Mouse (Mus musculus) right cerebral cortex, postnatal 10 days (tissue): ENCODE measurements around the gene Edem1.
A peak's percentile ranks its signal among the peaks of the same experiment; 100 is the strongest.
"Not testable (repeated sequence)": the region's sequence is repeated elsewhere in the genome, so short reads cannot be mapped to it uniquely, and the experiment has no call there.

Experiments used
- DNase-seq, 2 experiments: peaks; one replicate each; pipeline ENCODE4 v3.0.0; 2021; ENCODE audit warnings: low spot score in 2 of 2

Gene Edem1

GRCm38 (mm10) chr6:108829386-108830370, 1.2 kb downstream of the Edem1 start:
- no peak for DNase-seq

GRCm38 (mm10) chr6:108832170-108832569, 3.7 kb downstream of the Edem1 start:
- DNase-seq: no peak

GRCm38 (mm10) chr6:108832989-108833388, 4.5 kb downstream of the Edem1 start:
- DNase-seq: no peak

- DNase-seq: no peak
These were observed 5.7 kb downstream of the Edem1 start for GRCm38 (mm10) chr6:108833963-108834697.

DNA sequence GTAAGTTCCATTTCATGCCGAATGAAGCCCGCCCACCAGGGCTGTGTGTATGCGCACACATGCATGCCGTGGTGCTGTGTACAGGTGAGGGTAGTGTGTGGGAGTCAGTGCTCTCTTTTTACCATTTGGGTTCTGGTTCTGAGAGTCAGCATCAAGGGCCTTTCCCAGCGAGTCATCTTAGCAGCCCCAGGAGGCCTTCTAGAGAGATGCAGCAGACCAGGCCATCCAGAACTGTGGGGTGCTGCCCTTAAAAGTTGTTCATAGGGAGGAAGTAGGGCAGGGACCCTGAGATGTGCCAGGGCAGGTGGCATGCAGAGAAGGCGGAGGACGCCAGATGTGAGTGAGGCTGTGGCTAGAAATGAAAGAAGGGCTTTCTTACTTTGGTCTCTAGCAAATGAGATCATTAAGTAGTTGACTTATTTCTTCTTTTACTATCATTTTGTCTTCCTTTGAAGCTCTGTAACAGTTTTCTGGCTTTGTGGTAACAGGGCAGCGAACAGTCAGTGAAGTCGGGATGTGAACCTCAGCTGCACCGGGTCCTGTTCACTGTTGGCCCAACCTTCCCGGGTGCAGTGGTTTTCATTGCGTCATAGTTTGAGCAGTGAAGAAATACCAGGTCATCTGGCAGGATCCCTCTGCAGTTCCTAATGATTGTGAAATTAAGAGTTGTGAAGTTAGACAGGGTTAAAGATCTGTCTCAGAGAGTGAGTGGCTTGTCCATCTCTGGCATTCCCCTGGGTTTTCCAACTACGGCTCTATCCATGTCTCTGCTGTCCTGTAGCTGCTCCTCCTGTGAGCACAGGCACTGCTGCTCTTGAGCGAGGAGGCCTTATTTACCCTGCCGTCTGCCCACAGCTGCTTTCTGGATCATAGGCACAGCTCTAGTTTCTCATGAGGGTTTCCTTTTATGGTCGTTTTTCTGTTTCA, 7.6 kb downstream of the Edem1 start:
- no peak for DNase-seq

- DNase-seq: no peak
These were observed 8.6 kb downstream of the Edem1 start for GRCm38 (mm10) chr6:108837081-108837480.

DNA sequence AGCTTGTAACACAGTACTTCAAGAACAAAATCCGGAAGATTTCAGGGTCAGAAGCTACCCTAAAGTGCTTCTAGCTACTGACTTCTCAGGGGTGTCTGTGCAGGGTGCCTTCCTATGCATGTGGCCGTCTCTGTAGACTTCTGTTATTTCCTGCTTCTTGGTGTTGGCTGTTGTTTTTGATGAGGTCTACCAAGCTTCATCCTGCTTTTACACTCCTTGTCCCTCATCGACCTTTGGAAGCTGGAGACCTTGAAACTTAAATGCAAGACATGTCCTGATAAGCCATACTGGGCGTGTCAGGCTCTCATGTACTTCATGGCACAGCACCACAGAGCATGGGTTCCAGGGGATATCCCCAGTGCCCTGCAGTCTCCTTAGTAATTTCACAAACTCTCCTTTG, 9.5 kb downstream of the Edem1 start:
- no peak for DNase-seq

GRCm38 (mm10) chr6:108839432-108839831, 11.0 kb downstream of the Edem1 start:
- no peak for DNase-seq

GRCm38 (mm10) chr6:108840861-108841640, 12.6 kb downstream of the Edem1 start:
- DNase-seq: peak in 1 of 2 experiments; percentile 9

DNA sequence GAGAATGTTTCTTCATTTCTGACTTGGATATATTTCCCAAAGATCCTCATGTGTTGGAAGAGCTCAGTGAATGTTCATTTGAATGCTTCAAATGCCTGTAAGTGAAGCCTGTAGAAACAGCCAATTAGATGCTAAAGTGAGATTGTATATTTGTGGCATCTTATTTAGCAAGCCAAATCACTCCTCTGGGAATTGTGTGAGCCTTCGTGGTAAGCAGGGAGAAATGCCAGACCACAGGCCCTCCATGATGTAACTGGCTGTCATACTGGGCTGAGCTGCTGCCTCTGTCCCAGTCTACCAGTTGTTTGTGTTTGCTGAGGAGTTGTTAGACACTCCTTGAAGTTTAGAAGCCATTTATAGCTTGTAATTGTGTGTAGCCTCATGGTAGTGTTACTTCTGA, 15.2 kb downstream of the Edem1 start:
- no peak for DNase-seq

DNA sequence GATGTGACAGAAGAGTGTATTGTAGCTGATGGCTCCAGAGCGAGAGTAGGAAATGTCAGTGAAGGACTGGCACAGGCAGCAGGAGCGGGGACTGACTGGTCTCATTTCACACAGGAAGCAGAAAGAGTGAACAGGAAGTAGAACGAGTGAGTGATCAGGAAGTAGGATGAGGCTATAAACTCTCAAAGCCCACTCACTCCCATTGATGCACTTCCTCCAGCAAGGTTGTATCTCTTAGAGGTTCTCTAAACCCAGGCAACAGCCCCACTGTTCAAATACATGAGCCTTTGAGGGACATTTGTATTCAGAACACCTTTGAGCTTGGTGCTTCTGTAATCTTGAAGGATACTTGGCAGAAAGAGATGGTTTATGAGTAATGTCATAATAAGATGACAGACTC, 15.7 kb downstream of the Edem1 start:
- DNase-seq: no peak

- DNase-seq: no peak
These were observed 16.3 kb downstream of the Edem1 start for GRCm38 (mm10) chr6:108844771-108845170.

- no peak for DNase-seq
These were observed 23.7 kb downstream of the Edem1 start for GRCm38 (mm10) chr6:108852088-108852670.

GRCm38 (mm10) chr6:108852986-108853385, 24.5 kb downstream of the Edem1 start:
- no peak for DNase-seq

DNA sequence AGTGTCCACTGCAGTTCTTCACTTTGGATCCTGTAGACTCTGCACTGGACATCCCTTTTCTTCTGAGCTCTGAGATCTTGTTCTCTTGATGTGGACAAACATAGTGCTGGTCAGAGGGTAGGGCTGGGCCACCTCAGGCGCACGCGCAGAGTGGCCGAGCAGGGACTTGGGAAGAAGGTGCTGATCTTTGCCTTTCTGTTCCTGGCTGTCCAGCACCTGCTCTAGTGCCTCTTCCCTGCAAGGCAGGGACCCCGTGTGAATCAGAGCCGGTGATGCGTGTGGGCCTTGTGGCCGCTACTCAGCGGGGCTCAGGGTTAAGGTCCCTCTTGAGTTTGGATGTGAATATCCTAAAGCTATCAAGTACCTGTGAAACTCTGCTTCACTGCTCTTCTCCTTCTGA, 30.1 kb downstream of the Edem1 start:
- no peak for DNase-seq

GRCm38 (mm10) chr6:108861226-108861625, 32.8 kb downstream of the Edem1 start:
- DNase-seq: no peak

DNA sequence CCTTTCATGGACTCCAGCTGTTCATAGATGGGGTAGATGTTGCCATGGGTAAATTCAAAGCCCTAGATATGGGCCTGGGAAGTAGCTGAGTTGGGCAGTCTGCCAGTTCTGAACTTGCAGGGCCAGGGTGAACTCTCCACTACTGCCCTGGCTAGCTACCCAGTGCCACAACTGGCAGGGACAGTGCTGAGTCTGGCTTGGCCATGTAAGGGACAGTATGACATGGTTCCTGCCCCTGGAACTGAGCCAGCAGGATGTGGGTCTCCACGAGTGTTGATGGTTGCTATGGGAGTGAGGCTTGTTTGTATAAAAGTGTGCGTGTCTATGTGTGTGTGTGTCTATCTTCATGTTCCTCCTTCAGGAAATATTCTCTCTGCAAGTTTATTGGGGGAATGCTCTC, 34.1 kb downstream of the Edem1 start:
- DNase-seq: peak in 1 of 2 experiments; percentile 44

DNA sequence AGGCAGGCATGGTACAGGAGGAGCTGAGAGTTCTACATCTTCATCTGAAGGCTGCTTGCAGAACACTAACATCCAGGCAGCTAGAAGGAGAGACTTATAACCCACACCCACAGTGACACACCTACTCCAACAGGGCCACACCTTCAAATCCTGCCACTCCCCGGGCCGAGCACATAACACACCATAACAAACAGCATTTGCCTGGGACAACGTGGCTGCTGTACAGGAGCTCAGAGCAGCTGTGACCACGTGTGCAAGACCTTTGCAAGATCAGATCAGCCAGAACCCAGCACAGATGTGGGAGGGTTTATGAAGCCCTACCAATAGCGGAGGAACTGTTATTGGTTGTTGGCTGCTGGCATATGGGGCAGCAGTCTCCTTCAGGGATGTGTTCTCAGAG, 37.9 kb downstream of the Edem1 start:
- DNase-seq: no peak

DNA sequence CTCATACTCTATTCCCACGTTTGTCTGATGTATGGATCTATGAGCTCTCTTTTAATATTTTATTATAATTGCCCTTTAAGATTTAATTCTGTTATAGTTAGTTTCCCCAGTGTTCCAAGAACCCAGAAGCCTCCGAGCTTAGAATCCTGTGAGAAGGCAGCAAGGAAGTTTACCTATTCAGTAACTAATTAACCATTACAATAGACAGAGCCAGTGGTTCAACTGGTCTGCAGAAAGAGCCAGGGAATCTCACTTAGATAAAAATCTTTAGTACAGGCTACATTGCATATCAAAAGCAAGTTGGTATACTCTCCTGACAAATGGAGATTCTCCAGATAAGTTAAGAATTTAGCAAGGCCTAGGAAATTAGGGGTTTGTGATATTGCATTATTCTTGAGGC, 40.6 kb downstream of the Edem1 start:
- DNase-seq: not testable (repeated sequence)

DNA sequence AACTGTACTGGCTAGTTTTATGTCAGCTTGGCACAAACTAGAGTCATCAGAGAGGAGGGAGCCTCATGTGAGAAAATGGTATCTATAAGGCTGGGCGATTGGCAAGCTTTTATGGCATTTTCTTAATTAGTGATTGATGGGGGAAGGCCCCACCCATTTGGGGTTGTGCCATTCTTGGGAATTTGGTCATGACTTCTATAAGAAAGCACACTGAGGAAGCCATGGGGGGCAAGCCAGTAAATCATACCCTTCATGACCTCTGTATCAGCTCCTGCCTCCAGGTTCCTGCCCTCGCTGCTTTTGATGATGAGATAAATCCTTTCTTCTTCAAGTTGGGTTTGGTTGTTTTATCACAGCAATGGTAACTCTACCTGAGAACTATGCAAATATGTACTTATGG, 42.0 kb downstream of the Edem1 start:
- no peak for DNase-seq

DNA sequence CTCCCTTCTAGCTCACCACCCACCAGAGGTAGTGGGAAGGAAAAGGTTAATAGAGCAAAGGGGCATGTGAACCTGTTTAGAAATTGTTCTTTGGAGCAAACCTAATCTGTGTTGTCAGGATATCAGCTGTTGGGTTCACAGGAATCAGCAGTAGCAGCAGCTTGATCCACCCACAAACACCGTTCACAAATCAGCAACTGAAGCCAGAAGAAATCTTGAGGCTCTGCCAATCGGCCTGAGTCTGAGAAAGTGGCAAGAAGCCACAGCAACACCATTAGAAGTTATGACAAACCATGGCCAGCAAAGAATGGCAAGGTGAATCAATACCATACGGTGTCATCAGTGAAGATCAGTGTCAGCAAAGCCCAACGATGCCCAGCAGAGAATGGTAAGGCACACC, 42.8 kb downstream of the Edem1 start:
- no peak for DNase-seq
